Mouse (Mus musculus) spleen, adult 12 weeks (tissue): Measurements from ENCODE around the gene Disc1.

ENCODE experiments used
- DNase-seq: peaks from one replicate; pipeline ENCODE4 v3.0.0; 2022; ENCODE audit warnings: low spot score

The Disc1 gene

DNA sequence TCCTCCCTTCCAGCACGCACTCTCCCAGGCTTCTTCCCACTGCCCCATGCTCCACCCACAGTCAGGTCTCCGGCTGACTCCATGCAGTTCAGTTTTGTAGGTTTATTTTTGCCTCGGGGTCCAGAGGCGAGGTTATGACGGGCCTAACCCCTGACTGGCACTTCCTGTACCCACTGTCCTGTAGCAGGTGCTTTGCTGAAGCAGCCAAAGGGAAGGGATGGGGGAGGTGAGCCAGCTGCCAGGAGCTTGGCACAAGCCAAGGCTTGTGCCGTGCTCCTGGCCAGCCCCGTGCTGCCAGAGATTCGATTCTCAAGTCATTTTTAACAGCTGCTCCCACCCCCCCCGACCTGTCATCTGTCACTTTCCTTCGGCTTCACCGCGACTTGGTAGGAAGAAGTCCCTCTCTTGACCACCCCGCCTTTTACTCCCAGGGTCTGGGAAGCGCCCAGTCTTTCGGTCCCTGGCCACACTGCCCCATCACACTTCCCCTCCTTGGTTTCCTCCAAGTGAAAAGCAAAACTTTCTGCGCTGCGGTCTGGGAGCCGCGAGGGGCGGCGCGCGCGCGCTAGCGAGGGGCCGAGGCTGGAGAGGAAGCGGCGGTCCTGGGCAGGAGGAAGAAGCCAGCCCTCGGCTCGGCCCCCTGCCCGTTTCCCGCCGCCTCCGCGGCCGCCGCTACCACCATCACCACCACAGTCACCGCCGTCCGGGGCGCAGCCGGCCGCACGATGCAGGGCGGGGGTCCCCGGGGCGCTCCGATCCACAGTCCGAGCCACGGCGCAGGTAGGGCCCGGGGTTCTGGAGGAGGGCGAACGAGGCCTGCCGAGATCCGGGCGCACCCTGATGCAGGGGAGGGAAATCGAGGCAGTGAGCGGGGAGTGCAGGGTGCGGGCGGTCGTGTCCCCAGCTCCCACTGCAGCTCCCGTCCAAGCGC lies at the start of gene Disc1:
Gene Disc1, plus strand, starts transcription at position 691 of the 931 bp plus-strand sequence.
- DNase-seq: no peak

DNA sequence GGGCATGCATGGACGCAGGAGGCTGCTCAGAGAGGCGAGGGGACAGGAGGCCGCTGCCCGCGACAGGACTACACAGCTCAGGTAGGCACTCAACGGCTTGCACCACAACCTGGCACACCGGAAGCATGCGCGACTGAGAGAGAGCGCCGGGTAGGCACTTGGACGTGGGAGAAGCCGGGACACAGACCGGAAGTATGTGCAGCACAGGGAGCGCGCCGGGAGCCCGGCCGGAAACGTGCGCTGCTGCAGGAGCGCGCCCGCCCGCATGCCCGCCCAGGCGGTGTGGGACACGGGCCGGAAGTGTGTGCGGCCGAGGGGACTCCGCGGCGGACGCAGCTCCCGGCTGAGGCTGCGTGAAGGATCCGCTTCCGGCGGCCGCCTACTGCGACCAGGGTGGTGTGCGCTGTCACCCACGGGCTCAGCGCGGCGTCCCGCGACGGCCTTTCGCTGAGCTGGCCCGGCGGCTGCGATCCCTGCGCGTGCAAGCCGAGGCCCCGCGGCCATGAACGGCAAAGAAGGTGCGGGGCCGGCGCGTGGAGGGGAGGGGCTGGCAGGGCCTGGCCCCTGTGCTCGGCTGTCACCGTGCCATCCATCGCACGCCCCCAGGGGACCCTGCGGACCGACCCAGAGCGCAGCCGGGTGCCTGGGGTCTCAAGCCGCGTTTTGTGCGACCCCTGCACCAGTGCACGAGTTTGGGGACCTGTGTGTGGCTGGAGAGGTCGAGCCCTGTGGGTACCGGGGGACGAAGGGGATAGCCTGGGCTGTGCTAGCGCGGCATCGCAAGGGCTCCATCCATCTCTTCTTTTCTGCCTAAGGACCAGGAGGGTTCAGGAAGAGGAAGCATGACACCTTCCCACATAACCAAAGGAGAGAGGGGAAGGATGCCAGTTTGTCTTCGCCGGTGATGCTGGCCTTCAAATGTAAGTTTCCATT lies 41.0 kb upstream of the Disc1 start, which contains the start of gene Tsnax:
Gene Tsnax, plus strand, starts transcription at position 303 of the 933 bp plus-strand sequence.
- peak; percentile 63 for DNase-seq

- DNase-seq: no peak
Measured at GRCm38 (mm10) chr8:125024085-125024484, 29.9 kb upstream of the Disc1 start.

GRCm38 (mm10) chr8:125027211-125027610 lies 26.8 kb upstream of the Disc1 start:
- no peak for DNase-seq

- no peak for DNase-seq
Measured at GRCm38 (mm10) chr8:125028841-125029240, 25.2 kb upstream of the Disc1 start.

DNA sequence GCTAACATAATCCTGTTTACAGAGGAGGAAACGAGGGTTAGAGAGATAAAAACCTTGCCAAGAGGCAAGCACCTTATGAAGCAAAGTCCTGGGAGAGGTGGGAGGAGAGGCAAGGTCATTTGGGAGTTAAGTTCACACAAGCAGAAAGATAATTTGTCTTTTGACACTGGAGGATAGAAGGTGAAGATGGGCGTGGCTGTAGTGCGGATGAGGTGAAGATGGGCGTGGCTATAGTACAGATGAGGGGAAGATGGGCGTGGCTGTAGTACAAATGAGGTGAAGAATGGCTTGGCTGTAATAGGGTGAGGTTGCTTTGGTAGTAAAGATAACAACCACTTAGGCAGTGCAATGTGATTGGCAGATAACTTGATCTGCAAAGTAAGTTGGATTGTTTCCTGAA lies 22.7 kb upstream of the Disc1 start:
- DNase-seq: no peak

DNA sequence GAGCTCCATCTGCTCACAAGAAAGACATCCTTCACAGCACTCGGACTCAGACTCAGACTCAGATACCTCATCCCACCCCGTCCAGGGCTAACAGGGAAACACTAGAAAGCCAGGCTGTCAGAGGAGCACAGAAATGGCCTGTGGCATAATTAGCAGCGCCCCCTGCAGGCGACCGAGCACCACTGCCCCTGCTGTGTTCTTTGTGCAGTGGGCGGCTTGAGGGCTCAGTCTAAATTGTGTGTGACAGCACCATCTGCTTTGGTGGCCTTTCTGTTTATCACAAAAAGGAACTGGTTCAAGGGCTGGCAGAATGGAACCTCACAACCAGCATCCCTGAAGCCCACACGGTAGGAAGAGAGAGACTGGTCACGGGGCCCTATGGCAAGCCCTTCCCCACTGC lies 19.3 kb upstream of the Disc1 start:
- DNase-seq: peak; percentile 34

DNA sequence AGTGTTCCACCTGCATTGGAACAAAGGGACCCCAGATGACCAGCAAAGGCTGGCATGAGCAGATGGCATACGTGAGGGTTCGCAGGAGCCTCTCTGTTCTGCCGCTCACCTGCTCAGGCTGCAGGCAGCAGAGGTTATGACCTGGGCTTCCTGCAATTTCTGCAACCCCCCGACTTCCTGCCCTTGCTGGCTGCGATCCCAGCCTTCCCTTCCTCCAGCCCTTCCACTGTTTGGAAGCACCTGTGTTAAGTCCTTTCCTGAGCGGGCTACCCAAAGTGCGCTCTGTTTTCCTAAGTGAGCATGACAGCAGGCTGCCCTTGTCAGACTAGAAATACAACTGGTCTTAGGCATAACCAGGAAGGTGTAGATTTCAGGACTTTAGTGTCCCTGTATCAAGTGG lies 16.9 kb upstream of the Disc1 start:
- no peak for DNase-seq

DNA sequence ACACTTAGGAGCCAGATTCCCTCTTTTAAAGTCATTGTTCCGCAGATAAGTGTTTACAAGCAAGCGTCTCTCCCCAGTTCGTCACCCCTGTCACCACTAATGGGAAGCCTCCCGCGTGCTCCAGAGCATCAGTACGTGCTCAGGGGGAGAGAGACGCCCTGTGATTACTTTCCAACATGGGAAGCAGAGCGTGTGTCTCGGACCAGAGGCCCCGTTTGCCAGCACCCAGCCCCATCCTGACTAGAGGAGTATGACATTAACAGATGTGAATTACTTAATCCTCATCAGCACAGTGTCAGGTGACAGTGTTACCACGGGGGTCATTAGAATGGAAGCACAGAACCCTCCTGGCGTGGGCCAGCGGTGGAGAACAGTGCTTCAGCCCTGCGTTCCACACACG lies 15.3 kb upstream of the Disc1 start:
- DNase-seq: no peak

- DNase-seq: no peak
Measured at GRCm38 (mm10) chr8:125040587-125041375, 13.2 kb upstream of the Disc1 start.

DNA sequence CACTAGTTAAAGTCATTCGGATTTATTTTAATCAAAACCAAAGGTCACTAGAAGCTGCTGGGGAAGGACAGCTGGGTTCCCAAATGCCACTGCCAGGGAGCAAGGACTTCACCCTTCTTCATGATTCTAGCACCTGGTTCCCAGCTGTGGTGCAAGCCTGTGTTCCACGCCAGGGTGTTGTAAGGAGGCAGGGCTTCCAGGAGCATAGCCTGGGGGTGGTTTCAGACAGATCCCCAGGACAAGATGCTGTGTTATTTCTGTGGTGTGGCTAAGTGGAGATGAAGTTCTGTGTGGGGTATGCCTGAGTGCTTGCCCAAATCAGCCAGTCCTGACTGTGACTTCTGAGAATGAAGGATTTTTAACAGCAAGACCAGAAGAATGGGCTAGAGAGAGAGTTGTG lies 12.5 kb upstream of the Disc1 start:
- DNase-seq: no peak

DNA sequence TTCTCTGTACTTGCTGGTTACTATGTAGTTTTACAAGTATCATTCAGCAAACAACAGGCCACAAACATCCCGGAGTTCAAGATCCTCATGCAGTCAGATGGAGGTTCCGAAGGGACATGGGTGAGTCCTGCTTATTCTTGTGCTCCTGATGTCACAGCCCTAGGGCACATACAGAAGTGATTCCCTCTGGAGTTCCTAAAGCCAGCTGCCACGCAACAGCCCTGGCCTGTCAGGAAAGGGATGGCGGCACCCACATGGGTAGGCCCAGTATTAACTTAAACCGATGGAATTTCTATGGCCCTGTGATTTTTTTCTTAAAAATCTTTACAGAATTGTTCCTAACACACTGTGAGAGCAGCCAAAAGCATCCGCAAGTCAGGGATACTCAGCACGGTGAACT lies 10.6 kb upstream of the Disc1 start:
- no peak for DNase-seq

DNA sequence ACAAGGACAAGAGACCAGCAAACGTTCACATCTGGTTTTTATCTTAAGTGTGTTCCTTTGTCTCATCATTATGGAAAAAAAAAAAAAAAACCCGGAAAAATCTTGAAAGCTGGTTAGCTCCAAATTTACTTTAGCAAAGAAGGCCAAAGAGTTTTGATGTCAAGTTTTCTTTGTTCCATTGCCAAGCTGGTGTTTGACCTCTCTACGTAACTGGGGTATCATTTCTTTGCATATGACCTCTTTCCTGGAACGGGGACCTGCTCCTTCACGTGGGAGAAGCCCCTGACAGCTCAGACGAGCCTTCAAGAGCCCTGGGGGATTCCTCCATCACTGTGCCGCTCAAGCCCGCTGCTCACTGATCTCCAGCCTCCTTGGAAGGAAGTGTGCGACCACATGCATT lies 10.1 kb upstream of the Disc1 start:
- no peak for DNase-seq

DNA sequence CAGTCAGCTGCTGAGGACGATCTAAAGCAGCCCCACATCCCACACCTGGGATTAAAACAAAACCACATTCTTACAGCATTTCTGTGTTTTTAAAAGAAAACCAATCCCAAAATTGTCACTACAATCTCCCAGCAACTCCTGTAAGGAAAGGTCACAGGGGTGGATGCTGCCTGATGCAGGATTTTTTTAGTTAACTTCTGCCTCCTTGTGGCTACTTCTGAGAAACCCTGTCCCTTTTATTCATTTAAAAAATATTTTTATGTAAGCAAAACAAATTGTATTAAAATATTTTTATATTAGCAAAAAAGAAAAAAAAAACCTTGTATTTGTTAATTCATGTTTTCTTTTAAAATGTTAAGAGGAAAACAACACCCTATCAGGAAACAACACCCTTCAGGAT lies 8.2 kb upstream of the Disc1 start:
- no peak for DNase-seq

DNA sequence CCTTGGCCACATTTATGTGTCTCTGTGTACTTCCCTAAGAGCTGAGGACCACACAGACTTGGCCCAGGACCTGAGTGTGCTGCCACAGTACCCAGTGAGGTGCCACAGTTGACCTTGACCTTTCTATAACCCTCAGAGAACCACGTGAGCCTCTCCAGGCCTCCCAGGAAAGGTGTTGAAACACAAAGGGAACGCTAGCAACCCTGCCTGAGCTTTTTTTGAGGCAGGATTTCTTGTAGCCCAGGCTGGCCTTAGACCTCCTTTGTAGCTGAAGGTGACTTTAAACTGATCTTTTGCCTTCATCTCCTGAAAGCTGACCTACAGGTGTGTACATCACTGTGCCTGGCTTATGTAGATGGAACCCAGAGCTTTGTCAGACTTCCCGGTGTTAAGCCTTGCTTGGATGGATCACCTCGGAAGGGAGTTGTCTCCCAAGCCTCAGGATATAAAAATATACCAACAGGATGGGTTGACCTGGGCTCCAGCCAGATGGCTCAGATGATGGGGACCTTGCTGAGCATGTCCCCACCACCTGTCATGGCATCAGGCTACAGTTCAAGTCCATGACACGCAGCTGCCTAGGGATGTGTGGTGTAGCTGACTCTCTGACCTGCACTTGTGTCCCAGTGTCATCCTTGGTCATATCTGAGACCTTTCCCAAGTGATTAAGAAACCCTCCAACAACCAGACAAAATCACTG lies 4.8 kb upstream of the Disc1 start:
- no peak for DNase-seq

DNA sequence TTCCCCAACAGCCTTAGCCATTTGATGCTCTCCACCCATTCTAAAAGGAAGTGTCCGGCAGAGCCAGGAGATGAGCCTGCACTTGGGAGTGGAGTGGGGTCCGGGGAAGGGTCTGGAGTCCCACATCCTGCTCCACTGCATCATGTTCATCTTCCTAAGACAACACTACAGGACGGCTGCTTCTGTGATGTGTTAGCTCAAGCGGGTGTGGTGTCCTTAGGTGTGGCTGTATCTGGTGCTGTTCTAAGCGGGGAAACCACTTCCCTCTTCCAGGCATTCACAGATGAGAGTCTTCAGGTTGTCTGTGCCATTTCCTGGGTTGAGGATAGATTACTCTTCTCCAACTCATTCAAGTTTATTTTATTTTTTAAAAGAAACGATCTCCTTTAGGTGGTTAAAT lies 4.2 kb upstream of the Disc1 start:
- no peak for DNase-seq

GRCm38 (mm10) chr8:125052026-125052425 lies 2.0 kb upstream of the Disc1 start:
- peak; percentile 37 for DNase-seq

DNA sequence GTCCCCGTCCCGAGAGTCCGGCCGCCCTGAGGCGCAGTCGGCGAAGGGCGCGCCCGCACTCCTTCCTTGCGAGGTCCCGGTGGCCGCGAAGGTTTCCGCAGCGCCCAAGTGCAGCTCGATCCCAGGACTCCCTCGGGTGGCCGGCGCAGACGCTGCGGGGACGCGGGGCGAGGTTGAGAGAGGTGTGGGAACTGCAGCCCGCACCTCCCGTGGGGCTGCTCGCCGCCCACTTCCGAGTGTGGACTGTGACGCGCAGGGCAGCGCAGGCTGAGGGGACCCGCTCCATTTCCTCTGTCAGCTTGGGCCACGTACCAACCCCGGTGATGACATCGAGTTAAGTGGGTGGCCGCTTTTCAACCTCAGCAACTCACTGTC lies 428 bp downstream of the Disc1 start:
- no peak for DNase-seq

- DNase-seq: no peak
Measured at GRCm38 (mm10) chr8:125060904-125061303, 6.9 kb downstream of the Disc1 start.

GRCm38 (mm10) chr8:125065596-125065995 lies 11.6 kb downstream of the Disc1 start:
- DNase-seq: no peak

DNA sequence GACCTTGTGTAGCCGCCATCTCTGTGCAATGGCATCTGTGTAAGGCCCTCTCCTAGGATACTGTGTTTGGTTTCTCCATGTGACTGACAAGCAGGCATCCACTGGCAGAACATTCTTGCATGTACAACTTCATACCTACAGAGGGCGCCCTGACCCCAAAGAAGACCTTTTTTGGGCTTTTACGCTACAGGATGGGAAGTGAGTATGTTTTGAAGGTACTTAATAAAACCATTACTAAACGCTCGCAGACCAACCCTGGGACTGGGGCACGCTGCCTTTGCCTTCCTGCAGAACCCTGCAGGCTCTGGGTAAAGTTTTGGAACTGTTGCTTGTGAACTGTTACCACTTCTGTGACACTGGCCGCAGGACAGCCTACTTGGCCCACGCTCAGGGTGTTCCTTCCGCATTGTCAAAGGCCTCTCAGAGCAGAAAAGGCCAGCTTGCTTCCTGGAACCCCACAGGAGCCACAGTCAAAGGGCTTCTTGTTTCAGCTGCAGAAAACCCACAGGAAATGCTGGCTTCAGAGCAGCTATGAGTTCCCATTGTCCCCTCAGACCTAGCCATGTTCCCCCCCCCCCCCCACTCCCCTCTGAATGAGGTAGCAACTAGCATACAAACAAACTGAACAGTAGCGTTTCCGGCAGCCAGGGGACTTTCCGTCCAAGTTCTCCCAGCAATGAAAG lies 13.1 kb downstream of the Disc1 start:
- DNase-seq: peak; percentile 41
